Mouse (Mus musculus) lung, embryonic 14.5 days (tissue): ENCODE measurements around the gene Pnpla8. TPM values are rescaled to one million over a fixed set of nuclear protein-coding genes. Genes with fewer than 3 reads are reported as not detected.

Experiments used
- ATAC-seq: fragments of 200-750 bp; cut with Nextera tagmentation; 2 replicates; pipeline ENCODE4 v1.8.0; 2017; ENCODE audit warnings: mild to moderate bottlenecking, moderate TSS enrichment, moderate library complexity; ENCODE audit not compliant: insufficient read depth
- DNase-seq: peaks from one replicate; pipeline ENCODE4 v3.0.0-alpha.2; 2015
- H3K27ac ChIP-seq: fragments of 300-500 bp; sonication (generic); 2 replicates; pipeline ENCODE4 v1.5.1; 2014; ENCODE audit warnings: low read depth, mild to moderate bottlenecking, moderate library complexity
- H3K27me3 ChIP-seq: fragments of 300-500 bp; sonication (generic); 2 replicates; pipeline ENCODE4 v1.6.1; 2014; ENCODE audit warnings: low read length, control low read depth; ENCODE audit not compliant: insufficient read depth
- H3K36me3 ChIP-seq: fragments of 300-500 bp; sonication (generic); 2 replicates; pipeline ENCODE4 v1.6.1; 2014; ENCODE audit warnings: control low read depth; ENCODE audit not compliant: insufficient read depth
- H3K4me1 ChIP-seq: fragments of 300-500 bp; sonication (generic); 2 replicates; pipeline ENCODE4 v1.6.1; 2014; ENCODE audit warnings: antibody characterized with exemption, control low read depth; ENCODE audit not compliant: insufficient read depth
- H3K4me2 ChIP-seq: fragments of 300-500 bp; sonication (generic); 2 replicates; pipeline ENCODE4 v1.6.1; 2014; ENCODE audit warnings: mild to moderate bottlenecking
- H3K4me3 ChIP-seq: fragments of 300-500 bp; sonication (generic); 2 replicates; pipeline ENCODE4 v1.5.1; 2014; ENCODE audit warnings: low read depth, low read length
- H3K9ac ChIP-seq: fragments of 300-500 bp; sonication (generic); 2 replicates; pipeline ENCODE4 v1.6.1; 2014
- H3K9me3 ChIP-seq: fragments of 300-500 bp; sonication (generic); 2 replicates; pipeline ENCODE4 v1.6.1; 2016; ENCODE audit warnings: low read depth, low read length, control low read depth
- CTCF ChIP-seq: IDR thresholded peaks from 2 replicates; pipeline ENCODE4 v1.5.1; 2016; ENCODE audit warnings: antibody characterized with exemption, low read depth
- WGBS: fragments of 180-500 bp; shearing (Covaris S2); extraction: QIAGEN DNeasy Blood & Tissue Kit; methylation state at CpG from one replicate; pipeline ENCODE4 v1.1.7; 2014; 5-methylcytosine and 5-hydroxymethylcytosine counted together
- polyA plus RNA-seq: library from polyadenylated mRNA; unstranded; fragments of >200 nt; fragmentation: Nextera tagmentation; extraction: Ambion mirVana; gene quantifications from 2 replicates; pipeline ENCODE4 v1.2.1, GENCODE M21; 2014

The Pnpla8 gene
- polyA plus RNA-seq, 1 experiment from 2014 or later: 52.6 TPM

GRCm38 (mm10) chr12:44245739-44246138 is 24.6 kb downstream of the Pnpla8 start:
- no peak for TF ChIP-seq CTCF
- Histone ChIP-seq H3K36me3 (no peaks in the 10 kb centered on the region), H3K9me3 (no peaks in the 10 kb centered on the region), H3K27me3 (no peaks in the 10 kb centered on the region), H3K27ac (no peak overlapping the region), H3K4me3 (no peak overlapping the region), H3K4me2 (no peak overlapping the region), H3K4me1 (no peaks in the 10 kb centered on the region), H3K9ac (no peak overlapping the region)
- no peak for DNase-seq
- ATAC-seq: no peak
- WGBS: 88% methylated on average over 3 of the region's 3 CpGs

GRCm38 (mm10) chr12:44248309-44248977 is 27.3 kb downstream of the Pnpla8 start:
- Histone ChIP-seq H3K9ac (no peak overlapping the region), H3K27ac (no peak overlapping the region), H3K27me3 (no peaks in the 10 kb centered on the region), H3K9me3 (no peaks in the 10 kb centered on the region), H3K36me3 (no peaks in the 10 kb centered on the region), H3K4me3 (no peak overlapping the region), H3K4me2 (no peak overlapping the region), H3K4me1 (no peaks in the 10 kb centered on the region)
- ATAC-seq (no peak), DNase-seq (no peak)
- WGBS: 60% methylated on average over 9 of the region's 9 CpGs
- TF ChIP-seq CTCF: no peak

GRCm38 (mm10) chr12:44262612-44263011 is 41.4 kb downstream of the Pnpla8 start:
- H3K36me3 ChIP-seq: no peaks in the 10 kb centered on the region
- TF ChIP-seq CTCF: no peak
- no peak overlapping the region for H3K4me3 ChIP-seq
- DNase-seq: no peak
- H3K9me3 ChIP-seq: no peaks in the 10 kb centered on the region
- H3K27ac ChIP-seq: no peak overlapping the region
- no peaks in the 10 kb centered on the region for H3K27me3 ChIP-seq
- no peak overlapping the region for H3K4me2 ChIP-seq
- no peak for ATAC-seq
- no peaks in the 10 kb centered on the region for H3K4me1 ChIP-seq
- no peak overlapping the region for H3K9ac ChIP-seq

GRCm38 (mm10) chr12:44265651-44266050 is 44.5 kb downstream of the Pnpla8 start:
- ATAC-seq: no peak
- Histone ChIP-seq H3K4me1 (no peaks in the 10 kb centered on the region), H3K36me3 (no peaks in the 10 kb centered on the region), H3K4me2 (no peak overlapping the region), H3K27me3 (no peaks in the 10 kb centered on the region), H3K9ac (no peak overlapping the region), H3K27ac (no peak overlapping the region), H3K9me3 (no peaks in the 10 kb centered on the region), H3K4me3 (no peak overlapping the region)
- no peak for TF ChIP-seq CTCF
- DNase-seq: no peak
- 79% methylated on average over 3 of the region's 3 CpGs for WGBS

- no peak overlapping the region for H3K9ac ChIP-seq
- no peak for TF ChIP-seq CTCF
- no peak overlapping the region for H3K4me3 ChIP-seq
- H3K4me1 ChIP-seq: no peaks in the 10 kb centered on the region
- WGBS: 79% methylated on average over 2 of the region's 2 CpGs
- DNase-seq: no peak
- H3K9me3 ChIP-seq: no peaks in the 10 kb centered on the region
- no peaks in the 10 kb centered on the region for H3K27me3 ChIP-seq
- H3K27ac ChIP-seq: no peak overlapping the region
- H3K36me3 ChIP-seq: no peaks in the 10 kb centered on the region
- H3K4me2 ChIP-seq: no peak overlapping the region
- no peak for ATAC-seq
Observed at GRCm38 (mm10) chr12:44267196-44267595, 46.0 kb downstream of the Pnpla8 start.

GRCm38 (mm10) chr12:44268728-44269302 is 47.6 kb downstream of the Pnpla8 start:
- H3K9me3 ChIP-seq: no peaks in the 10 kb centered on the region
- H3K27ac ChIP-seq: peak overlapping the region; percentile 97
- under 1% methylated on average over 38 of the region's 38 CpGs for WGBS
- no peaks in the 10 kb centered on the region for H3K4me1 ChIP-seq
- peak; percentile 99 for ATAC-seq
- peak overlapping the region; percentile 75 for H3K4me2 ChIP-seq
- H3K4me3 ChIP-seq: peak overlapping the region; percentile 72
- no peaks in the 10 kb centered on the region for H3K36me3 ChIP-seq
- no peak for TF ChIP-seq CTCF
- H3K27me3 ChIP-seq: no peaks in the 10 kb centered on the region
- peak overlapping the region; percentile 82 for H3K9ac ChIP-seq
- DNase-seq: peak; percentile 100

- H3K4me2 ChIP-seq: peak overlapping the region; percentile 75
- peak overlapping the region; percentile 82 for H3K9ac ChIP-seq
- H3K27me3 ChIP-seq: no peaks in the 10 kb centered on the region
- TF ChIP-seq CTCF: no peak
- WGBS: under 1% methylated on average over 45 of the region's 46 CpGs
- no peaks in the 10 kb centered on the region for H3K36me3 ChIP-seq
- peak overlapping the region; percentile 72 for H3K4me3 ChIP-seq
- peak; percentile 86 for DNase-seq
- ATAC-seq: peak; percentile 94
- no peaks in the 10 kb centered on the region for H3K4me1 ChIP-seq
- no peaks in the 10 kb centered on the region for H3K9me3 ChIP-seq
- H3K27ac ChIP-seq: peak overlapping the region; percentile 97
Observed at GRCm38 (mm10) chr12:44269311-44269831, 48.2 kb downstream of the Pnpla8 start.
